Mouse (Mus musculus) left cerebral cortex, adult 11 months (tissue): ENCODE measurements at regions not wholly inside any gene's neighbourhood (a gene's known extent, or its start where the extent isn't known, plus 50 kb on each side); places are given as distances from the start of the nearest gene placed in this dataset.
"Not testable (repeated sequence)": the region's sequence is repeated elsewhere in the genome, so short reads cannot be mapped to it uniquely, and the experiment has no call there.

Source experiments
- DNase-seq: peaks from one replicate; pipeline ENCODE4 v3.0.0; 2022; ENCODE audit warnings: low spot score

GRCm38 (mm10) chr12:93151530-93151929 lies 1302.6 kb upstream of the Sel1l start:
- DNase-seq = no peak

- no peak for DNase-seq
Observed at GRCm38 (mm10) chr12:93142265-93142664, 1293.3 kb upstream of the Sel1l start.

GRCm38 (mm10) chr12:93136395-93136794 lies 1287.4 kb upstream of the Sel1l start:
- DNase-seq = no peak

- no peak for DNase-seq
Observed at GRCm38 (mm10) chr12:93122216-93122615, 1273.3 kb upstream of the Sel1l start.

- no peak for DNase-seq
Observed at GRCm38 (mm10) chr12:93088031-93088790, 1239.3 kb upstream of the Sel1l start.

GRCm38 (mm10) chr12:93063864-93064263 lies 1214.9 kb upstream of the Sel1l start:
- DNase-seq = no peak

GRCm38 (mm10) chr12:93019633-93020032 lies 1170.7 kb upstream of the Sel1l start:
- no peak for DNase-seq

- no peak for DNase-seq
Observed at GRCm38 (mm10) chr12:93011583-93011982, 1162.6 kb upstream of the Sel1l start.

- DNase-seq = no peak
Observed at GRCm38 (mm10) chr12:93006844-93007365, 1157.9 kb upstream of the Sel1l start.

- no peak for DNase-seq
Observed at GRCm38 (mm10) chr12:93003125-93003524, 1154.2 kb upstream of the Sel1l start.

GRCm38 (mm10) chr12:92975698-92976097 lies 1126.7 kb upstream of the Sel1l start:
- DNase-seq = no peak

GRCm38 (mm10) chr12:92944352-92944751 lies 1095.4 kb upstream of the Sel1l start:
- no peak for DNase-seq

- DNase-seq = no peak
Observed at GRCm38 (mm10) chr12:92927591-92927990, 1078.6 kb upstream of the Sel1l start.

GRCm38 (mm10) chr12:92926942-92927341 lies 1078.0 kb upstream of the Sel1l start:
- DNase-seq = no peak

- no peak for DNase-seq
Observed at GRCm38 (mm10) chr12:92919920-92920319, 1071.0 kb upstream of the Sel1l start.

GRCm38 (mm10) chr12:92916267-92916666 lies 1067.3 kb upstream of the Sel1l start:
- no peak for DNase-seq

GRCm38 (mm10) chr12:92915776-92916175 lies 1066.8 kb upstream of the Sel1l start:
- DNase-seq = no peak

- no peak for DNase-seq
Observed at GRCm38 (mm10) chr12:92915203-92915602, 1066.2 kb upstream of the Sel1l start.

GRCm38 (mm10) chr12:92904382-92904781 lies 1055.4 kb upstream of the Sel1l start:
- DNase-seq = no peak

GRCm38 (mm10) chr12:92892315-92892714 lies 1043.4 kb upstream of the Sel1l start:
- DNase-seq = no peak

- DNase-seq = not testable (repeated sequence)
Observed at GRCm38 (mm10) chr12:92891663-92892062, 1042.7 kb upstream of the Sel1l start.

- not testable (repeated sequence) for DNase-seq
Observed at GRCm38 (mm10) chr12:92891126-92891525, 1042.2 kb upstream of the Sel1l start.

GRCm38 (mm10) chr12:92887747-92888146 lies 1038.8 kb upstream of the Sel1l start:
- DNase-seq = no peak
